Mouse (Mus musculus) embryonic fibroblast, embryonic 13.5 days (primary cell): Measurements from ENCODE around the gene Esyt3. TPM values are rescaled to one million over a fixed set of nuclear protein-coding genes. Genes with fewer than 3 reads are reported as not detected.

Source experiments
- H3K27ac ChIP-seq: 2 replicates; pipeline ENCODE4 v1.5.1; 2012; ENCODE audit warnings: low read length, control low read depth, inconsistent platforms; ENCODE audit not compliant: insufficient read depth
- H3K4me1 ChIP-seq: 2 replicates; pipeline ENCODE4 v1.6.1; 2011; ENCODE audit warnings: low read length; ENCODE audit not compliant: control insufficient read depth, insufficient read depth
- H3K4me3 ChIP-seq: 2 replicates; pipeline ENCODE4 v1.5.1; 2011; ENCODE audit warnings: mild to moderate bottlenecking, control low read depth, low read length; ENCODE audit not compliant: insufficient read depth
- CTCF ChIP-seq: IDR thresholded peaks from 2 replicates; pipeline ENCODE4 v1.5.1; 2011; ENCODE audit warnings: mild to moderate bottlenecking, control low read depth, low read length, moderate library complexity, borderline replicate concordance; ENCODE audit not compliant: insufficient read depth
- POLR2A ChIP-seq: IDR thresholded peaks from 2 replicates; pipeline ENCODE4 v1.6.1; 2011; ENCODE audit warnings: low read depth, mild to moderate bottlenecking, control low read depth, low read length, moderate library complexity
- polyA plus RNA-seq: library from polyadenylated mRNA; stranded (reverse); fragments of >200 nt; gene quantifications from 2 replicates; pipeline ENCODE4 v1.2.4, GENCODE M21; 2011; ENCODE audit warnings: low read depth; ENCODE audit not compliant: missing spikeins, insufficient read length

Esyt3 gene
- polyA plus RNA-seq, 1 experiment: 0.11 TPM

DNA sequence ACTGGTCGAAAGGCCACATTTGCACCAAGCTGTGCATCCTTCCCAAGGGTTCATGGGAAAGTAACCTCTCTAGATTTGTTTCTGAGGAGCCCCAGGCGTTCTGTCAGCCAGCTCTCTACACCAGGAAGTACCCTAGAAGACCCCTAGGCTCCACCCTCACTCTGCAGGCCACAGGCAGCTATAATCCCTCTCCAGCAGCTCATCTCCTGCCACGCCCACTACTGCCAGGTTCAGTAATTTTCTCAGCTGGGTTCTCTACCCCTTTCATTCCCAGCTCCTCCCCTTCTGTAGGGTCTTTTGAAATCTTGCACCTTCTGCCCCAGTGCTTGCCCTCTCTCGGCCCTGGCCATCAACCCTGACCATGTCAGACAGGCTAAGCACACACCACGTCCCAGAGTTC, 2.4 kb downstream of the Esyt3 start:
- Histone ChIP-seq H3K4me3 (no peak overlapping the region), H3K27ac (no peak overlapping the region), H3K4me1 (no peaks in the 10 kb centered on the region)
- no peak for TF ChIP-seq CTCF
- TF ChIP-seq POLR2A: no peak

DNA sequence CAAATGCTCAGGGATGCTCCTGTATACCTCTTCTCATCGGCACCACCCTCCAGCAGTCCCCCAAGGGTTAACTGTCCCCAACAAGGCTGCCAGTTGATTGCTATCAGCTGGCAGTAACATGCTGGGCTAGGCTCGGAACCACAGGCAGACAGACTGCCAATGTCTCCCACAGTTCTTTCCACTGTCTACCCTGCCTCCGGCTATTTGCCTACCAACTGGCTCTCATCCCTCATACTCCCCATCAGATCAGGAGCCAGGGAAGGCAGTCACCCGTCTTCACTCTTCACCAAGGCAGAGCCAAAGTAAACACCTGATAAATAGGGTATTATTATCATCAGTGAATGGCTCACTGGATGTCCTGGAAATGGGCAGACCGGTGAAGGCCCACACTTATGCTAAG, 3.6 kb downstream of the Esyt3 start:
- H3K4me3 ChIP-seq: no peak overlapping the region
- H3K4me1 ChIP-seq: no peaks in the 10 kb centered on the region
- no peak overlapping the region for H3K27ac ChIP-seq
- no peak for TF ChIP-seq CTCF
- no peak for TF ChIP-seq POLR2A

DNA sequence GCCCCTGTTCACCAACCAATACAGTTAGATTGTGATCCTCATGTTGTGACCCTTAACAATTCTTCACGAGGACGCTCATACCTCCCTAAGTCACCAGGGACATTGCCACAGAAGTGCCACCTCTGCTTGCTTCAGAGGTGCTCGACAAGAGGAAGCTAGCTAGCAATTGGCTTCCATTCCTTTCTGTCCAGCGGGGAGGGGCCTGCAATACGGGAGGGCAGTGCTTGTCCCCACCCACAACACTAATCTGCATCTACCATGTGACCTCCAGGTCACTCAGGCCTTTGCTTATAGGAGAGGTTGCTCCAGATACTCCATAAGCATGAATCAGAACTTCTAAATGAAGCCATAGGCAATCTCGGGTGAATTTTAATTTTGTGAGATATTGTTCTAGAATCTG, 5.0 kb downstream of the Esyt3 start:
- no peak for TF ChIP-seq POLR2A
- no peak for TF ChIP-seq CTCF
- Histone ChIP-seq H3K4me1 (no peaks in the 10 kb centered on the region), H3K27ac (no peak overlapping the region), H3K4me3 (no peak overlapping the region)

GRCm38 (mm10) chr9:99352964-99353363, 5.4 kb downstream of the Esyt3 start:
- Histone ChIP-seq H3K4me1 (no peaks in the 10 kb centered on the region), H3K4me3 (no peak overlapping the region), H3K27ac (no peak overlapping the region)
- no peak for TF ChIP-seq CTCF
- TF ChIP-seq POLR2A: no peak

DNA sequence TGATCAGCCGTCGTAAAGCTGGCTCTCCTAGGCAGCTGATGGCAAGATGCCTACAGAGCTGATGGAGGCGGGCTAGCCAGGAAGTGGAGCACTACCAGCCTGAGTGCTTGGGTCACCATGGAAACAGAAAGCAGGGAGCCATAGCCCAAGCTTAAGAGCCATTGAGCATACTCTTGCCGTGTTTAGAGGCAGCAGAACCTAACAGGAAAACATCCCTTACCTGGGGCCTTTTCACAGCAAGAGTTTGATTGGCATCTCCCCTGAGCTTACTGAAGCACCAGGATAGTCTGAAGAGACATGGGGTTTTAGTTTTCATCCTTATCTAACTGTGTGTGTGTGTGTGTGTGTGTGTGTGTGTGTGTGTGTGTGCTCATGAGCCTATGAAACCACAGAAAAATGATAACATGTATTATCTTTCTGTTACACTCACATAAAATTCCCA, 13.0 kb downstream of the Esyt3 start:
- H3K4me3 ChIP-seq: no peak overlapping the region
- TF ChIP-seq POLR2A: no peak
- no peak for TF ChIP-seq CTCF
- no peak overlapping the region for H3K27ac ChIP-seq
- H3K4me1 ChIP-seq: no peaks in the 10 kb centered on the region; the same call in 1 of the 2 replicates

GRCm38 (mm10) chr9:99341600-99341999, 16.8 kb downstream of the Esyt3 start:
- Histone ChIP-seq H3K4me1 (no peaks in the 10 kb centered on the region; the same call in 1 of the 2 replicates), H3K27ac (no peak overlapping the region), H3K4me3 (no peak overlapping the region)
- TF ChIP-seq CTCF (no peak), POLR2A (no peak)

- Histone ChIP-seq H3K27ac (no peak overlapping the region), H3K4me1 (no peaks in the 10 kb centered on the region; the same call in 1 of the 2 replicates), H3K4me3 (no peak overlapping the region)
- TF ChIP-seq POLR2A (no peak), CTCF (no peak)
These were observed 18.2 kb downstream of the Esyt3 start for GRCm38 (mm10) chr9:99340126-99340525.

GRCm38 (mm10) chr9:99339182-99339581, 19.2 kb downstream of the Esyt3 start:
- Histone ChIP-seq H3K4me3 (no peak overlapping the region), H3K4me1 (no peaks in the 10 kb centered on the region; the same call in 1 of the 2 replicates), H3K27ac (no peak overlapping the region)
- TF ChIP-seq CTCF (no peak), POLR2A (no peak)

DNA sequence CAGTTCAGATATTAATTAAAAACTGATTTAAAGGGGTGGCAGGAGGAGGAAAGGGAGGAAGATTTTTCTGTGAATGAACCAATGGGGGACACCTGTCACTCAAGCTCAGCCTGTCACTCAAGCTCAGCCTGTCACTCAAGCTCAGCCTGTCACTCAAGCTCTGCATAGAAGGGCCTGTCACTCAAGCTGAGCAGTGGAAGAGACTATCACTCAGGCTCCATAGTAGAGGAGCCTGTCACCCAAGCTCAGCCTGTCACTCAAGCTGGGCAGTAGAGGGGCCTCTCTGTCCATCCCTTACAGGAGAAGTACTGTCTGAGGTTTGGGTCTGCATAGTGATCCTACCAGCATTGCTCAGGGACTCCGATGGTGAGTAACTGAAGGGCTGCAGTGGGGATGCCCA, 20.1 kb downstream of the Esyt3 start:
- Histone ChIP-seq H3K27ac (no peak overlapping the region), H3K4me3 (no peak overlapping the region), H3K4me1 (no peaks in the 10 kb centered on the region)
- TF ChIP-seq POLR2A (no peak), CTCF (no peak)

DNA sequence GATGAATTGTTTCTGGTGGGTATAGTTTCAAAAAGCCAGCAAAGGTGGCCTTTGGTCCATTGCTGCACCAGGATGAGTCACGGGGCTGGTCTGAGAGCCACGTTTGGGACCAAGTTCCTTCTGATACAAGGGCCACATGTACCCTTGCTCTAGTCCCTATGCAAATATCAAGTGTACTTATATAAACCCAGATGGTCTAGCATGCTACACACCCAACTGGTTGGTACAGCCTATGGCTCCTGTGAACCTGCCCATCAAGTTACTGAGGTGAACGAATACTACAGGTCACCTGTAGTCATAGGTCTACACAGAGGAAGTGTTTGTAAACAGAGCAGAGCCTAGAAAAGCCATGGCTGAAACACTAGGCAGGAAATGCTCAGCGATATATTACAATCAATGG, 21.8 kb downstream of the Esyt3 start:
- Histone ChIP-seq H3K27ac (no peak overlapping the region), H3K4me1 (no peaks in the 10 kb centered on the region), H3K4me3 (no peak overlapping the region)
- no peak for TF ChIP-seq POLR2A
- no peak for TF ChIP-seq CTCF

DNA sequence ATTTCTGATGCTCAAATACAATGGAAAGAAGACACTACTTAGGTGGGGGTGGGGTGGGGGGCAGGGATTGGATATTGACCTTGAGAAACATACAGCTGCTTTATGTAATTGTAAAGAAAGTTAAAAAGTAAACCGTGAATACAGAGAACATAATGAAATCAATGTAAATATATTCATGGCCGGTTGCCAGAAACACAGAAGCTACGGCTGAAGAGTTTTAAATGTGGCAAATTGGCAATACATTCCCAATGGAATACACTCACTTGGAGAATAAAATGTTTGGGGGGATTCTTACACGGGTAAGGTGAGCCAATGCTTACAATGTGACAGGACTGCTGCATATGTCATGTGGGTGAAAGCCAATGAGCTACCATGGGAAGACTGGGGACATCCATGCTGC, 31.5 kb downstream of the Esyt3 start:
- TF ChIP-seq POLR2A: no peak
- TF ChIP-seq CTCF: no peak
- no peak overlapping the region for H3K27ac ChIP-seq
- no peaks in the 10 kb centered on the region for H3K4me1 ChIP-seq
- H3K4me3 ChIP-seq: no peak overlapping the region
